Mouse (Mus musculus) liver, adult 2 months (tissue): ENCODE measurements at regions not wholly inside any gene's neighbourhood (a gene's known extent, or its start where the extent isn't known, plus 50 kb on each side); places are given as distances from the start of the nearest gene placed in this dataset.

Source experiments
- CTCF ChIP-seq: fragments of 200-500 bp; IDR thresholded peaks from 2 replicates; pipeline ENCODE4 v1.5.1; 2011; ENCODE audit warnings: low read depth, low read length, control low read depth
- POLR2A ChIP-seq: fragments of 200-500 bp; IDR thresholded peaks from 2 replicates; pipeline ENCODE4 v1.6.1; 2011; ENCODE audit warnings: low read length, control low read depth; ENCODE audit not compliant: insufficient read depth; ENCODE audit errors: extremely low read depth

- no peak for TF ChIP-seq CTCF
- no peak for TF ChIP-seq POLR2A
Measured at GRCm38 (mm10) chr1:163461194-163461593, 57.7 kb upstream of the Gorab start.
